Mouse (Mus musculus) left cerebral cortex, postnatal 4 days (tissue): Measurements from ENCODE around the gene Espn. TPM values are rescaled to one million over a fixed set of nuclear protein-coding genes. Genes with fewer than 3 reads are reported as not detected.

ENCODE experiments used
- DNase-seq: peaks from one replicate; pipeline ENCODE4 v3.0.0-alpha.2; 2022
- intact Hi-C: fragments of 180-260 bp; cut with DNase I; formaldehyde crosslinking; loops from one replicate; pipeline ENCODE4 v1.15.1; 2025
- total RNA-seq, 2 experiments: library from RNA; stranded (reverse); gene quantifications; 2 replicates each; pipeline ENCODE4 v1.2.3; 2021

The Espn gene
- total RNA-seq: under 1 TPM in 1 of 2 experiments, not detected in 1; 0.46 TPM

GRCm38 (mm10) chr4:152151966-152152544, at the start of gene Espn:
Gene Espn, minus strand, starts transcription at chr4:152152371.
- peak; percentile 54 for DNase-seq
- intact Hi-C loops: no loop called here

DNA sequence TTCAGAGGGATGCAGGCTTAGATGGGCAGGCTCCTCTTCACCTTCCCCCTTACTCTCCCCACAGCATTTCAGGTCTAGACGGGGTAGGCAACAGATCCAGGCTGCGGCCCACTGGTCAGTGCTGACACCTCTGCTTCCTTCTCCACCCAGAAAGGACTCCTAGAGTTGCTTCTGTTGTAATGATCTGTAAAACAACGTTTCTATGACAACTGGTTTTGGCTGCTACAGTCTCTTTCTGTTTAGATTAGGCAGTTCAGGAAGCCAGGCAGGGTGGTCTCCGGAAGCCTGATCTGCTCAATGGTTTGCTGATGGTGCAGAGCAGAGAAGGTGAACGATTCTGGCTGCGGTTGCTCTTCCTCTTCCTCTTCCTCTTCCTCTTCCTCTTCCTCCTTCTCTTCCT, 49.3 kb upstream of the Espn start:
- intact Hi-C loops: no loop called here

GRCm38 (mm10) chr4:152199617-152200016, 47.4 kb upstream of the Espn start:
- intact Hi-C loops: no loop called here
- DNase-seq: no peak

More for the DNA sequence above, 49.3 kb upstream of the Espn start:
- no peak for DNase-seq

DNA sequence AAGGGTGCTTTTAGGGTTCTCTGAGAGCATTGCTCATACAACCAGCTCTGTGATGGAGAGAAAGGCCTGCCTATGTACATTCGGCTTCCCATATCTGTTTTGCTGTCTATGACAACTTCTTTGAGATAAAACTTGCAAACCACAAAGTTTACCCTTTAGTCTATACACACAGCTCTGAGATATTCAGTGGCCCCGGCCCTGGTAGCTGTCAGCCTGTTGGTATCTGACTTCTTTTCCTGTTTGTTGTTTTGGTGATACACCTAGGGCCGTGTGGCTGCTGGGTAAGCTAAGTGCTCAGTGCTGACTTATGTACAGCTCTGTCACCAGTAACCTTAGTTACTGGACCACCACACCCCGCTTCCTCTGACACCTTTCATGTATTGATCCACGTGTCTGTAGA, 45.4 kb upstream of the Espn start:
- intact Hi-C loops: no loop called here
- DNase-seq: no peak

DNA sequence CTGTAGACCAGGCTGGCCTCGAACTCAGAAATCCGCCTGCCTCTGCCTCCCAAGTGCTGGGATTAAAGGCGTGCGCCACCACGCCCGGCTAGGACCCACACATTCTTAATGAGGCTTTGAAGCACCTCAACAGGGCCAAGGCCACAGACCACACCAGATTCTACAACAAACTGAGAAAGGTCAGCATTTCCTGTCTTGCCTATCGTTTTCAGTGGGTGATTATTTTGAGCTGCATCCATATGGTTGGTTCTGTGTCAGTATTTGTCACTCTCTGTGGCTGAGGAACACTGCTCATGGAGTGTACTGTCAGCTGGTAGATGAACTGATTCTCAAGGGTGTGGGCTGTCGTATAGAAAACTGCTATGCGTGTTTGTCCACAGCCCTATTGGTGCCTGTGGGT, 44.1 kb upstream of the Espn start:
- intact Hi-C loops: no loop called here
- no peak for DNase-seq

DNA sequence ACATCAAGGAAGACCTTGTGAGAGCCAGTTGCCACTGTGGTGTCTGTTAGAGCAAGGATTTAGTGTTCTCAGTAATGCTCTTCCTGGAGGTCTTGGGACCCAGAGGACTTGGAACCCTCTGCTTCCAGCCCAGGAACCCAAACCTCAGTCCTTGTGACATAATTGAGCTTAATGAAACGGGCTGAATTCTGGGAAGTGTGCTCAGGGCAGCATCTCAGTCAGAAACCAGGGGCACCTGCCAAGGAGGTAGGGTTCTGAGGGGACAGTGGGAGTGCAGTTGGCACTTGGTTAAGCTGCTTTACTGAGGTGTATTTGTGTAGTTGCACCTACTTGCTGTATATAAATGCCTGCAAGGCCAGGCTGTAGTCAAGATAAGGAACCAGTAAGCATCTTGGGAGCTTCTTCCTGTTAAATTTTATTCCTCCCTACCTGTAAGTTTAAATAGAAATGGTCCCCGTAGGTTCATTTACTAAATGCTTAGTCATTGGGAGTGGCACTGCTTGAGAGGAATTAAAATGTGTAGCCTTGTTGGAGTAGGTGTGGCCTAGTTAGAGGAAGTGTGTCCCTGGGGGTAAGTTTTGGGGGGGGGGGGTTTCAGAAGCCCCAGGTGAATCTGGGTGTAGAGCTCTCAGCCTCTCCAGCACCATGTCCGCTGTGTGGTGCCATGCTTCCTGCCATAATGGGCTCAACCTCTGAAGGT, 42.5 kb upstream of the Espn start:
- intact Hi-C loops: no loop called here

GRCm38 (mm10) chr4:152192569-152192968, 40.4 kb upstream of the Espn start:
- no peak for DNase-seq
- intact Hi-C loops: no loop called here

More for the DNA sequence above, 42.5 kb upstream of the Espn start:
- peak; percentile 20 for DNase-seq

- DNase-seq: no peak
- intact Hi-C loops: no loop called here
Observed at GRCm38 (mm10) chr4:152190701-152191100, 38.5 kb upstream of the Espn start.

GRCm38 (mm10) chr4:152190096-152190653, 38.0 kb upstream of the Espn start:
- intact Hi-C loops: no loop called here
- no peak for DNase-seq

DNA sequence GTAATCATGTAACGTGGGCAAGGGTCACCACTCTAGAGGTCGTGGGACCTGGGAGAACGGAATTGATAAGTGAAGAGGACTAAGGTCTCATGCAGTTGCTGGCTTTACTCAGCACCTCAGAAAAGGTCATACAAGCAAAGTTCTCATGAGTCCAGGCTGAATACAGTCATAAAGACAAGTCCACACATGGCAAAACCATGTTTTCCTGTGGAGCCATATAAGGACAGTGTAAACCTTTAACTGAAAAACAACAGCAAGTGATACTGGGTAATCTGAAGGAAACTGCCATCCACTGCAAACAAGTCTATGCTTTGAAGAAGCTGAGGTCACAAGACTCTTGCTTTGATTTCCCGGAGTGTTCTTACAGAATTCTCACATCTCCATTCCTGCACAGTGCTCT, 37.5 kb upstream of the Espn start:
- intact Hi-C loops: no loop called here
- no peak for DNase-seq

DNA sequence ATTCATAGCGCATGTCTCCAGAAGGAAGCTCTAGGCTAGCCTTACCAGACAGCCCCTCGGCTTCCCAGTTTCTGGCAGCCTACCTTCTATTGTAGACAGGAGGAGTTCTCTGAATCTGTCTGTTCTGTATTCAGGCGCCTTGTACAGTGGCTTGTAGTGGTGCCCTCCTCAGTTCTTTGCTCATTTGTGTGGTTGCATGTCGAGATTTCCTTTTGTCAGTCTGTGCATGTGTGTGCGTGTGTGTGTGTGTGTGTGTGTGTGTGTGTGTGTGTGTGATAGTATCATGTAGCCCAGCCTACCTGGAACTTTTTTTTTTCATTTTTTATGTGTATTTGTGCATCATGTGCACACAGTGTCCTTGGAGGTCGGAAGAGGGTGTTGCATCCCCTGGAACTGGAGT, 36.9 kb upstream of the Espn start:
- no peak for DNase-seq
- intact Hi-C loops: no loop called here

DNA sequence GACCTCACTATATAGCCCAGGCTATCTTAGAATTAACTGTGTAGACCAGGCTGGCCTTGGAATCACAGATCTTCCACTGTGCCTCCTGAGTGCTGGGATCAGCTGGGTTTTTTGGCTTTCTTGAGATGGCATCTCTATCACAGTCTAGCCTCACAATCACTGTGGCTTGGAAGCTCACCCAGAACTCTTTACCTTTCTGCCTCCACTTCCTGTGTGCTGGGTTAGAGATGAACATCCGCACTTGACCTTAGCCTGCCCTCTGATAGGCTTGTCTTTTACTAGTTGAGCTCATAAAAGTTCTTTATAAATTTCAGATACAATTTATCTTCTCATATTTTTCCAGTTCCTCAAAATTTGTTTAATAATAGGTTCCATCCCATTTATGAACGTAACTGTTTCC, 36.5 kb upstream of the Espn start:
- DNase-seq: no peak
- intact Hi-C loops: no loop called here

GRCm38 (mm10) chr4:152187142-152187541, 35.0 kb upstream of the Espn start:
- DNase-seq: no peak
- intact Hi-C loops: no loop called here

- intact Hi-C loops: no loop called here
- DNase-seq: no peak
Observed at GRCm38 (mm10) chr4:152186205-152187082, 34.3 kb upstream of the Espn start.

- intact Hi-C loops: no loop called here
- peak; percentile 26 for DNase-seq
Observed at GRCm38 (mm10) chr4:152185510-152186204, 33.5 kb upstream of the Espn start.

GRCm38 (mm10) chr4:152185137-152185509, 33.0 kb upstream of the Espn start:
- intact Hi-C loops: no loop called here
- no peak for DNase-seq

DNA sequence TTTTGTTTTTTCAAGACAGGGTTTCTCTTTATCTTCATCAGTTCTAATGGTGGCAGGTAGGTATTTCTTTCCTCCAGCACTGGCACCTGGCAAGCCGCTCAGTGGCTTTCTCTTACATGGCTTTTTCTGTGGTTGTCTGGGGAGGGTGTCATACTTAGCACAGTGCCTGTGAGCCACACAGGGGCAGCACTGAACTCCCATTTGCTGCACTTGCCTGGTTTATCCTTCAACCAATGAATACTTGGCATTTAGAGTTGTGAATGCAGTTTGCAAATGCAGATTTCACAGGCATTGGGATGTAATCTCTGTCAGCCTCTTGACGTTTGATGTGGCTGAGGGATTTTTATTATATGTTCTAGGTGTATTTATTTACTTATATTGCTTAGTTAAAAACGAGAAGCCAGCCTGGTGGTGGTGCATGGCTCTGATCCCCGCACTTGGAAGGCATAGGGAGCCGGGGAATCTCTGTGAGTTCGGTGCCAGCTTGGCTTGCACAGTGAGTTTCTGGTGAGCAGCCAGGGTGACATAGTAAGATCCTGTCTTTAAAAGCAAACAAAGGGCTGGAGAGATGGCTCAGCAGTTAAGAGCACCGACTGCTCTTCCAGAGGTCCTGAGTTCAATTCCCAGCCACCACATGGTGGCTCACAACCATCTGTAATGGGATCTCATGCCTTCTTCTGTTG, 32.3 kb upstream of the Espn start:
- intact Hi-C loops: no loop called here
- no peak for DNase-seq

DNA sequence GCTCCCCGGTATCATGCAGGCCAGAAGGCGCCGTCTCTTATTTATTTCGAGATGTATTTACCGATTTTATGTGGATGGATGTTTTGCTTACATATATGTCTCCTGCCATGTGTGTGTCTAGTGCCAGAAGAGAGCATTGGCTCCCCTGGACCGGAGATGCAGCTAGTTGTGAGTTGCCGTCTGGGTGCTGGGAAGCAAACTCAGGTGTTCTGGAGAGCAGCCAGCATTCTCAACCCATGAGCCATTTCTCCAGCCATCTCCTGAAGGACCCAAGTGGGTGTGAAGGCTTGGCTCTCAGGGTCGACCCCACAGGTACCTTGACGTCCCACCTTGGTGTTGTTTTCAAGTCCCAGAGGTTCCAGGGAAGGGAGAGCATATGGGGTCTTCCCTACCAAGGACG, 30.0 kb upstream of the Espn start:
- intact Hi-C loops: no loop called here
- DNase-seq: no peak

DNA sequence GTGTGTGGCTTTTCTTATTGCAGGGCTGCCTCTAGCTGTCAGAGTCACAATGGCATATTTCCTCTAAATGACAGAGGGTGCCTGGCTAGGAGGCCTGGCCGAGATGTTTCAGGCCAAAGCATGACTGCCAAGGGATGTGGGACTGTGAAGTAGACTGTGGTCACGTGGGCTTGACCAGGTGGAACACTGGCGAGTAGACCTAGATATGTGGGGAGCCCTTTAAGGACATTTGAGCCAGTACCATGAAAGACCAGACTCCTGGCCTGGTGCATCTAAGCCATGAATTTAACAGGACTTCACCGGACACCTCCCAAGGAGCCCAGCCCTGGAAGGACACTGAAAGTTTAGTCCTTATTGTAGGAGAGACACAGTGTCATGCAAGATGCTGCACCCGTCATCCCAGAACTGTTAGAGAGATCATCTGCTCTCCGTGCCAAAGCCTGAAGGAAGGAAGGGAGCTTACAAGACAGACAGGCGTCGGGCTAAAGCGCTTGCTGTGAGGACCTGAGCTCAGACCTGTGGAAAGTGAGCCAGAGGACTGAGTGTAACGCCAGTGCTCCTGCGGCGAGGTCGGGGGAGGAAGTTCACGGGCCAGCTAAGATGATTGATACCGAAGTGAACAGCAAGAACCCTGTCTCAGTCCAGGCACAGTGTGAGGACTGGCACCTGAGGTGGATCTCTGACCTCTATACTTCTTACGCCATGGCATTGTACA, 27.9 kb upstream of the Espn start:
- intact Hi-C loops: loop anchor here (5.0 to 10.0 kb wide), 2 partner anchors 107 to 245 kb away; no protein-coding TSS in a partner anchor

More for the DNA sequence above, 27.9 kb upstream of the Espn start:
- no peak for DNase-seq
